Mouse (Mus musculus): Measurements from ENCODE around the gene Umps. TPM values are rescaled to one million over a fixed set of nuclear protein-coding genes. Genes with fewer than 3 reads are reported as not detected.

Gene Umps
- polyA plus RNA-seq (2012; rRNA removed): 14.9 and 16.5 TPM in 2 replicates

DNA sequence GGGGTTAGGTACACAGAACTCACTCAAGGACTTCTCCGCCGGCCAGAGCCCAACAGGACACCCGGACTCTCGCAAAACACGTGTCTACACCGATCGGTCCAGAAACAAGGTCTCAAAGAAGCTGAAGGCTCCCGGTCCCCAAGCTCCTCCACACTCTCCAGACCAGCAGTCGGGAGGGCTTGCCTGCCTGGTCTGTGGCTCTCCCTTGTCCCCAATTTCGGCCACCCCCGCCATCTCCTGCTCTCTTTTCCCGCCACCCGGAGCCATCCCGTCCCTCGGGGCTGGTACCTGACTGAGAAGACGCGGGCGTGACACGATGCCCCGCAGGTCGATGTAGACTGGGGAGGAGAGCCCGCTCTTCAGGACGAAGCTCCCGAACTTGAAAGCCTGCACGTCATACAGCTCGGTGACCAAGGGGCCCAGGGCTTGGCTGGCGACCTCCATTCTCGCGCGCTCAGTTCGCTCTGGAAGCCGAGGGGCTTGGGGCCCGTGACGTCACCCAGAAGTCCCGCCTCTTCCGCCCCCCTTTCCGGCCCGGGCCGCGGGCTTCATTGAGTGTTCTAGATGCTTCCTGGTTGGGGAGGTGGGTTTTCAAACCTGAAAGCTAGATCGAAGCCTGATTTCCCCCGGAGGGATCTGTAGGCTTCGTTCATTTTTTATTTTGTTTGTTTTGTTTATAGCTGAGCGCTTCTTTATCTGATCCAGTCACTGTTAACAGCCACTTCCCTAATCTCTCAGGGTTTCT, at the start of gene Umps:
TSS of gene Umps (minus strand) at position 501 of the 745 bp plus-strand sequence.
- 1% methylated on average over 44 of the region's 44 CpGs for WGBS

DNA sequence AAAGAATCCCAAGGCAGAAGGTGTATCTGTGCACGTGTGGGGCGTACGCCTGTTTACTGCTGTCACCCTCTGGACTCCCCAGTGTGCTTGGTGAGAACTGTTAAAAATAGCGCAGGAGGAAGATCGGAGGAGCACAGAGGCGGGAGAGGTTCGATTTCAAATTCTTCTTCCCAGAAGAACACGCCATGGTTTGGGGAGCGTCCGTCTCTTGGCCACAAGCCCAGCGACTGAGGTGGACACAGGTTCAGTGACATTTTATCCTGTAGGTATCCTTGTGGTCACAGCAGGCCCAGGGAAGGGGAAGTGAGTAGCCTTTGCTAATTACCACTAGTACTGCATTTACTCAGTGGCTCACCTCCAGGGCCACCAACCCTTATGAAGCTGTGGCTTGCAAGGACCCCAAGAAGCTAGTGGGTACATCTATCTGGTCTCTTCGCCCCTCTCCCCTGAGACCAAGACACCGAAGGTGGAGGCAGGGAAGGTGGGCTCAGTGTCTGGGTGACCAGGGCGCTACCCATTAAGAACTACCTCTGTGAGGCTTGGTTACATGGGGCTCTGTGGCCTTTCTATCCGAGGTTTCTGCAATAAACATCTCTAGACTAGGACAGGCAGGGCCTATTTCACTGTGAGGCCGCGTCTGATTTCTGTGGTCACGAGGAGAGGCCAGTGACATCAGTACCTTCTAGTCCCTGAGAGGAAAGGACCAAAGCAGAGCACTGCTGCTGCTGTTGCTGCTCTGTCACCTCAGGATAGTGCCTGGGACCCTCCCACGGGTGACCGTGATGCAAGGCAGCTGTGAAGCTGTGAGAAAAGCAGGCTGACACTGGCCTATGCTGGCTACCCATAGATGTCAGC, 45.4 kb upstream of the Umps start:
- no peak overlapping the region for H3K27ac ChIP-seq (ENCODE audit: insufficient read depth, low read depth, low read length)
- H3K4me3 ChIP-seq (ENCODE audit: insufficient read depth, low read depth, low read length): no peak overlapping the region
- H3K4me1 ChIP-seq (ENCODE audit: control insufficient read depth, insufficient read depth, low read length): no peaks in the 10 kb centered on the region
- TF ChIP-seq CTCF (conservative IDR thresholded peaks at IDR 0.05; ENCODE audit: insufficient read depth, insufficient read length, low read depth, low read length) (no peak), POLR2A (IDR thresholded peaks at IDR 0.05; ENCODE audit: low read depth, low read length) (no peak)
- no peak for DNase-seq
- no peaks in the 10 kb centered on the region for H3K27me3 ChIP-seq (replicated peaks; ENCODE audit: control insufficient read depth, insufficient read depth, low read length)
- whole genome bisulfite sequencing: 81% methylated on average over 20 of the region's 20 CpGs
- H3K36me3 ChIP-seq (ENCODE audit: control insufficient read depth, insufficient read depth, low read length): peaks cover 2% of the 10 kb centered on the region

More for the DNA sequence above, at the start of gene Umps:
- Histone ChIP-seq H3K4me1 (ENCODE audit: control insufficient read depth, insufficient read depth, low read length) (peaks cover 12% of the 10 kb centered on the region), H3K36me3 (ENCODE audit: control insufficient read depth, insufficient read depth, low read length) (no peaks in the 10 kb centered on the region), H3K4me3 (ENCODE audit: insufficient read depth, low read depth, low read length) (peak within 1 kb of the TSS; percentile 78), H3K27ac (ENCODE audit: insufficient read depth, low read depth, low read length) (peak within 1 kb of the TSS; percentile 8; the same call in 1 of the 2 replicates), H3K27me3 (replicated peaks; ENCODE audit: control insufficient read depth, insufficient read depth, low read length) (no peaks in the 10 kb centered on the region)
- peak; percentile 83 for DNase-seq
- TF ChIP-seq CTCF (conservative IDR thresholded peaks at IDR 0.05; ENCODE audit: insufficient read depth, insufficient read length, low read depth, low read length) (no peak), POLR2A (IDR thresholded peaks at IDR 0.05; ENCODE audit: low read depth, low read length) (no peak)

DNA sequence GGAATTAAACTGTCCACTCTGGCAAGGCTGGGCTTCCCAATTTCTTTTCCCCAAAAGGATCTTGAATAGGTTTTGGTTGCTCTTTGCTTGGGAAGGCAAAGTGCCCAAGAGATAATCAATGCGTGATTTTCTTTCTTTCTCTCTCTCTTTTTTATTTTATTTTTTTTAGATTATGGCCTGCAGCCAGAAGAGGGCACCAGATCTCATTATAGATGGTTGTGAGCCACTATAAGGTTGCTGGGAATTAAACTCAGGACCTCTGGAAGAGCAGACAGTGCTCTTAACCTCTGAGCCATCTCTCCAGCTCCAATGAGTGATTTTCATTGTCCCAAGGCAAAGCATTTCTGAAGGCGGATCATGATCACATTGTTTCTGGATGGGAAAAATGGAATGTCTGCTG, 42.7 kb upstream of the Umps start:
- 99% methylated on average over 2 of the region's 2 CpGs for WGBS
- DNase-seq: no peak
- H3K4me3 ChIP-seq (ENCODE audit: insufficient read depth, low read depth, low read length): no peak overlapping the region
- H3K36me3 ChIP-seq (ENCODE audit: control insufficient read depth, insufficient read depth, low read length): no peaks in the 10 kb centered on the region
- no peak for TF ChIP-seq CTCF (conservative IDR thresholded peaks at IDR 0.05; ENCODE audit: insufficient read depth, insufficient read length, low read depth, low read length)
- no peak overlapping the region for H3K27ac ChIP-seq (ENCODE audit: insufficient read depth, low read depth, low read length)
- H3K4me1 ChIP-seq (ENCODE audit: control insufficient read depth, insufficient read depth, low read length): no peaks in the 10 kb centered on the region
- H3K27me3 ChIP-seq (replicated peaks; ENCODE audit: control insufficient read depth, insufficient read depth, low read length): no peaks in the 10 kb centered on the region

DNA sequence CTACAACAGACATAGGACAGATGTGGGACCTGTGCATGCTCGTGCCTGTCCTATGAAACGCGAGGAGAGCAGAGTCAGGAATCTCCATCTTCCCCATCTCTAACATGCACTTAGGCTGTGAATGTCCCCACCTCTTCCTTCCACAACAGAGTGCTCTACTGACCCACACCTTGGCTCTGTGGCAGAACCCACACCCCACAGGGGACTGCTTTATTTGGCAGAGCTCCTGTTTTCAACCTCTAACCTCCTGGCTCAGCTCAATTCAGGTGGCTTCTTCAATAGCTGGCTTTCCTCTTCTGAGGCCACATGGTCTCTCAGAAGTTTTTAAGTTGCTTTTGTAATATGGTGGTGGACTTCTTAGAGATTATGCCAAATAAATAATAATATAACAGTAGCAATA, 39.1 kb upstream of the Umps start:
- Histone ChIP-seq H3K27ac (ENCODE audit: insufficient read depth, low read depth, low read length) (no peak overlapping the region), H3K36me3 (ENCODE audit: control insufficient read depth, insufficient read depth, low read length) (no peaks in the 10 kb centered on the region), H3K27me3 (replicated peaks; ENCODE audit: control insufficient read depth, insufficient read depth, low read length) (no peaks in the 10 kb centered on the region), H3K4me1 (ENCODE audit: control insufficient read depth, insufficient read depth, low read length) (no peaks in the 10 kb centered on the region), H3K4me3 (ENCODE audit: insufficient read depth, low read depth, low read length) (no peak overlapping the region)
- no peak for TF ChIP-seq POLR2A (IDR thresholded peaks at IDR 0.05; ENCODE audit: low read depth, low read length)
- TF ChIP-seq CTCF (conservative IDR thresholded peaks at IDR 0.05; ENCODE audit: insufficient read depth, insufficient read length, low read depth, low read length): no peak
- 99% methylated on average over 3 of the region's 3 CpGs for WGBS
- no peak for DNase-seq

DNA sequence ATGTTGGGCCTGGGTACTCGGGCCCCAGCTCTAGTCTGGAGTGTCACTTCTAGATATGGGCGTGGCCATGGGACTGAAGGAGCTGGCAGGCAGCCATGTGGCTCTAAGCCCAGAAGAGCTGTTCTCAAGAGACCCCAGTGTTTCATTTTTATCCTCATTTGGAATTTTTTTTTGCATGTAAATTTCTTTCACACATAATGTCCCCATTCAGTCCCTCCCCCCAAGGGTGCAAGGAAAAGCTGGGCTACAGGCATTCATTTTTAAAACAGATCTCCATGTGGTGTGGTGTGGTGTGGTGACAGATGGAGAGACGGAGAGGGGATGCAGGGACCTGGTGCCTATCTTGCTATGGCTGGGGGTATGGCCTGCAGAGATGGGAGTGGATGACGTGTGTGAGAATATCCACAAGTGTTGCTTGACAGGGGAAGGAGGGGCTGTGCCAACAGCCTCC, 37.3 kb upstream of the Umps start:
- Histone ChIP-seq H3K4me3 (ENCODE audit: insufficient read depth, low read depth, low read length) (no peak overlapping the region), H3K27ac (ENCODE audit: insufficient read depth, low read depth, low read length) (no peak overlapping the region), H3K4me1 (ENCODE audit: control insufficient read depth, insufficient read depth, low read length) (no peaks in the 10 kb centered on the region), H3K27me3 (replicated peaks; ENCODE audit: control insufficient read depth, insufficient read depth, low read length) (no peaks in the 10 kb centered on the region), H3K36me3 (ENCODE audit: control insufficient read depth, insufficient read depth, low read length) (no peaks in the 10 kb centered on the region)
- 52% methylated on average over 4 of the region's 4 CpGs for WGBS
- TF ChIP-seq CTCF (conservative IDR thresholded peaks at IDR 0.05; ENCODE audit: insufficient read depth, insufficient read length, low read depth, low read length) (no peak), POLR2A (IDR thresholded peaks at IDR 0.05; ENCODE audit: low read depth, low read length) (no peak)
- DNase-seq: peak; percentile 30

DNA sequence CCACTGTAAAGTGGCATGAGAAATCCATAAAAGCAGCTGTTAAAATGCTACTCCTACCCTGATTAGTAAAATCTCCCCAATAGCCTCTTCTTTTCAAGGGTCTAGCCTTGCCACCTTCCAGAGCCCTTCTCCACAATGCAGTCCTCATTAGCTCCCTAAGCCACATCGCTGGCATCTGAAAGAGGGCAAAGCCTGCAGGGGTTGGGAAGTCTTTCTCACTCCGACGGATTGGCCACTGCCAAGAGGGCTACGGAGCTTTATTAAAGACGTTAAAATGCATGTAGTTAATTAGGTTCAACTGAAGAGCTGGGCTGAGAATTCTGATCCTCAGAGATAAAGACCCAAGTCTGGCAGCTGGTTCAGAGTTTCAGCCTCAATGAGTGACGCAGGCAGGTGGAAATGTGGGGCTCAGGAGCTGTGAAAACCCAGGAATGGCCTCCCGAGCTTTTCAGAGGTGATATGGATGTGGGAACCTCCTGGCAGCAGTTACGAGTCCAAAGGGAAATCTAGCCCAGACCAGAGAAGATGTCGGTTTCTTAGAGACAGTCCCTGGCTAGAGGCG, 36.8 kb upstream of the Umps start:
- H3K4me1 ChIP-seq (ENCODE audit: control insufficient read depth, insufficient read depth, low read length): no peaks in the 10 kb centered on the region
- no peak overlapping the region for H3K4me3 ChIP-seq (ENCODE audit: insufficient read depth, low read depth, low read length)
- no peaks in the 10 kb centered on the region for H3K36me3 ChIP-seq (ENCODE audit: control insufficient read depth, insufficient read depth, low read length)
- DNase-seq: no peak
- TF ChIP-seq POLR2A (IDR thresholded peaks at IDR 0.05; ENCODE audit: low read depth, low read length) (no peak), CTCF (conservative IDR thresholded peaks at IDR 0.05; ENCODE audit: insufficient read depth, insufficient read length, low read depth, low read length) (no peak)
- WGBS: 71% methylated on average over 10 of the region's 10 CpGs
- no peak overlapping the region for H3K27ac ChIP-seq (ENCODE audit: insufficient read depth, low read depth, low read length)
- H3K27me3 ChIP-seq (replicated peaks; ENCODE audit: control insufficient read depth, insufficient read depth, low read length): no peaks in the 10 kb centered on the region

DNA sequence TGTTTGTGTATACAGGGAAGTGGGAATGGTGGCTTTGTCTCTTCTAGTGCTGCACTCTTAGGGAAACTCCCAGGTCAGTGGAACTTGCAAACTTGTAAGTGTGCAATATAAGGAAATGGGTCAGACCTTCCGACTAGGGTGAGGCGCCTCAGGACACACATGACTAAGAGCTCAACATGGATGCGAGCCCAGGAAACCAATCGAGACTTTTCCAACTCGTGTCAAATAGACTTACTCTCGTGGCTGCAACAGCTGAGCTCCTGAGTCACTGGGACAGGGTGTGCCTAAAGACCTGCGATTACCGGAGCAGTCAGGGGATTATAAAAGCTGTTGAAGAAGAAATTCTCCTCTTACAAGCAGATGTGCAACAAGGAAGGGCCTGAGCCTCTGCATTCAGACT, 33.9 kb upstream of the Umps start:
- TF ChIP-seq POLR2A (IDR thresholded peaks at IDR 0.05; ENCODE audit: low read depth, low read length) (no peak), CTCF (conservative IDR thresholded peaks at IDR 0.05; ENCODE audit: insufficient read depth, insufficient read length, low read depth, low read length) (no peak)
- H3K27me3 ChIP-seq (replicated peaks; ENCODE audit: control insufficient read depth, insufficient read depth, low read length): no peaks in the 10 kb centered on the region
- no peak overlapping the region for H3K4me3 ChIP-seq (ENCODE audit: insufficient read depth, low read depth, low read length)
- no peaks in the 10 kb centered on the region for H3K4me1 ChIP-seq (ENCODE audit: control insufficient read depth, insufficient read depth, low read length)
- H3K27ac ChIP-seq (ENCODE audit: insufficient read depth, low read depth, low read length): no peak overlapping the region
- WGBS: 61% methylated on average over 8 of the region's 8 CpGs
- no peaks in the 10 kb centered on the region for H3K36me3 ChIP-seq (ENCODE audit: control insufficient read depth, insufficient read depth, low read length)
- DNase-seq: no peak
